12 mouse cellular contexts compared by ENCODE assay signal in genomic region chr15:62053420-62054239, GRCm38 (mm10).
DNase-seq lines count a peak whose midpoint lies in the region; ATAC-seq lines count a peak whose summit lies in the region.
"Had no signal": no experiment of that assay in that cellular context is flagged by ENCODE, and none has a peak within 500 bp of the region (broad histone marks: within the 10 kb centered on the region; RNA-seq: fewer than 3 reads in every experiment).

No protein-coding gene starts in this region.

- peak overlapping the region; percentile 65 for H3K27ac ChIP-seq in heart, embryonic 16.5 days (ENCODE audit: low read length)
- peak overlapping the region; percentile 20 for H3K27ac ChIP-seq in lung, embryonic 15.5 days
- no peak overlapping the region for H3K27ac ChIP-seq in embryonic facial prominence, embryonic 14.5 days (replicated peaks; ENCODE audit: low read depth, low read length)
- H3K27ac ChIP-seq in liver, embryonic 15.5 days (replicated peaks): peak overlapping the region; percentile 59

- peaks cover 2% of the 10 kb centered on the region; the same call in 1 of the 2 replicates for H3K4me1 ChIP-seq in heart, embryonic 16.5 days (ENCODE audit: control insufficient read depth, insufficient read depth, low read length)
- peaks cover 24% of the 10 kb centered on the region for H3K4me1 ChIP-seq in lung, embryonic 15.5 days
- peaks cover 11% of the 10 kb centered on the region for H3K4me1 ChIP-seq in embryonic facial prominence, embryonic 14.5 days (ENCODE audit: control insufficient read depth, insufficient read depth, low read length)
- H3K4me1 ChIP-seq in liver, embryonic 15.5 days (replicated peaks): peaks cover 16% of the 10 kb centered on the region

- no peak for DNase-seq in heart, adult 8-10 months (ENCODE audit: low spot score)
- no peak for DNase-seq in lung, adult 18-20 months
- DNase-seq in embryonic facial prominence, embryonic 14.5 days (ENCODE audit: low spot score): no peak
- no peak for DNase-seq in left cerebral cortex, adult 8-10 months (ENCODE audit: low spot score in 2 of 2)
- no peak for DNase-seq in adrenal gland, adult 8-10 months
- DNase-seq: adrenal gland, postnatal 25 days; cerebellum, adult 2 months; gastrocnemius, postnatal 25 days; kidney, postnatal 10 days had no signal

- peaks cover 4% of the 10 kb centered on the region; the same call in 1 of the 2 replicates for H3K9me3 ChIP-seq in heart, embryonic 16.5 days (replicated peaks; ENCODE audit: control insufficient read depth, low read length)
- no peaks in the 10 kb centered on the region for H3K9me3 ChIP-seq in lung, embryonic 15.5 days
- 0 out of 2 replicates have a peak, but pooled peaks cover 6% of the 10 kb centered on the region for H3K9me3 ChIP-seq in embryonic facial prominence, embryonic 14.5 days (ENCODE audit: control insufficient read depth, low read length)
- H3K9me3 ChIP-seq in liver, embryonic 15.5 days (replicated peaks): no peaks in the 10 kb centered on the region

- peaks cover 3% of the 10 kb centered on the region; the same call in 1 of the 2 replicates for H3K36me3 ChIP-seq in heart, embryonic 16.5 days (ENCODE audit: control insufficient read depth, insufficient read depth)
- H3K36me3 ChIP-seq in lung, embryonic 15.5 days: no peaks in the 10 kb centered on the region
- H3K36me3 ChIP-seq in embryonic facial prominence, embryonic 14.5 days (ENCODE audit: control insufficient read depth, insufficient read depth, low read length): 0 out of 2 replicates have a peak, but pooled peaks cover 2% of the 10 kb centered on the region
- 0 out of 2 replicates have a peak, but pooled peaks cover 3% of the 10 kb centered on the region for H3K36me3 ChIP-seq in liver, embryonic 15.5 days (replicated peaks)

- no peaks in the 10 kb centered on the region for H3K27me3 ChIP-seq in heart, embryonic 16.5 days (ENCODE audit: control insufficient read depth, insufficient read depth, low read length)
- H3K27me3 ChIP-seq in lung, embryonic 15.5 days: no peaks in the 10 kb centered on the region
- H3K27me3 ChIP-seq in embryonic facial prominence, embryonic 14.5 days (replicated peaks; ENCODE audit: control insufficient read depth, insufficient read depth, low read length): no peaks in the 10 kb centered on the region
- no peaks in the 10 kb centered on the region for H3K27me3 ChIP-seq in liver, embryonic 15.5 days

- H3K9ac ChIP-seq in heart, embryonic 16.5 days (ENCODE audit: low read length): no peak overlapping the region
- H3K9ac ChIP-seq in lung, embryonic 15.5 days: no peak overlapping the region
- H3K9ac ChIP-seq in embryonic facial prominence, embryonic 14.5 days (ENCODE audit: low read depth, low read length): no peak overlapping the region
- H3K9ac ChIP-seq in liver, embryonic 15.5 days: no peak overlapping the region

- no peak for ATAC-seq in heart, embryonic 16.5 days (replicated peaks; ENCODE audit: extremely low read depth, insufficient read depth, low FRiP score)
- peak; percentile 40; the same call in 1 of the 2 replicates for ATAC-seq in lung, embryonic 15.5 days (ENCODE audit: borderline replicate concordance, extremely low read depth, low FRiP score, low TSS enrichment)
- ATAC-seq in embryonic facial prominence, embryonic 14.5 days (ENCODE audit: low read depth): peak; percentile 71; the same call in 1 of the 2 replicates
- no peak for ATAC-seq in liver, embryonic 15.5 days (ENCODE audit: insufficient read depth)

- H3K4me3 ChIP-seq in heart, embryonic 16.5 days (ENCODE audit: low read length): no peak overlapping the region
- H3K4me3 ChIP-seq in lung, embryonic 15.5 days: no peak overlapping the region
- no peak overlapping the region for H3K4me3 ChIP-seq in embryonic facial prominence, embryonic 14.5 days (ENCODE audit: low read depth, low read length)
- H3K4me3 ChIP-seq in liver, embryonic 15.5 days (replicated peaks): no peak overlapping the region

- H3K4me2 ChIP-seq in heart, embryonic 16.5 days (ENCODE audit: low read depth, low read length): no peak overlapping the region
- no peak overlapping the region for H3K4me2 ChIP-seq in lung, embryonic 15.5 days
- no peak overlapping the region for H3K4me2 ChIP-seq in embryonic facial prominence, embryonic 14.5 days (ENCODE audit: low read depth, low read length)
- no peak overlapping the region for H3K4me2 ChIP-seq in liver, embryonic 15.5 days

- 63% methylated on average over 8 of the region's 8 CpGs for WGBS in heart, embryonic 16.5 days
- 51% methylated on average over 8 of the region's 8 CpGs for WGBS in lung, embryonic 15.5 days
- WGBS in embryonic facial prominence, embryonic 14.5 days: 58% methylated on average over 8 of the region's 8 CpGs
- 79% methylated on average over 8 of the region's 8 CpGs for WGBS in liver, embryonic 15.5 days (ENCODE audit: insufficient replicate concordance)

Comparison
In these comparisons a context has a peak if more than half of its experiments do, and no peak if none do; other contexts are left out.
1. ATAC-seq: peak in lung, embryonic 15.5 days (single experiment) and embryonic facial prominence, embryonic 14.5 days (single experiment); none in heart, embryonic 16.5 days (single experiment) and liver, embryonic 15.5 days (single experiment).